Mouse (Mus musculus): ENCODE measurements around the gene Retreg1. TPM values are rescaled to one million over a fixed set of nuclear protein-coding genes. Genes with fewer than 3 reads are reported as not detected.

The Retreg1 gene
- polyA plus RNA-seq (2015; fragmentation: Illumina TruSeq; extraction: RNeasy Lipid Tissue Mini Kit (QIAGEN cat#74804); ENCODE audit: insufficient read depth, low replicate concordance), result 74.6 TPM

DNA sequence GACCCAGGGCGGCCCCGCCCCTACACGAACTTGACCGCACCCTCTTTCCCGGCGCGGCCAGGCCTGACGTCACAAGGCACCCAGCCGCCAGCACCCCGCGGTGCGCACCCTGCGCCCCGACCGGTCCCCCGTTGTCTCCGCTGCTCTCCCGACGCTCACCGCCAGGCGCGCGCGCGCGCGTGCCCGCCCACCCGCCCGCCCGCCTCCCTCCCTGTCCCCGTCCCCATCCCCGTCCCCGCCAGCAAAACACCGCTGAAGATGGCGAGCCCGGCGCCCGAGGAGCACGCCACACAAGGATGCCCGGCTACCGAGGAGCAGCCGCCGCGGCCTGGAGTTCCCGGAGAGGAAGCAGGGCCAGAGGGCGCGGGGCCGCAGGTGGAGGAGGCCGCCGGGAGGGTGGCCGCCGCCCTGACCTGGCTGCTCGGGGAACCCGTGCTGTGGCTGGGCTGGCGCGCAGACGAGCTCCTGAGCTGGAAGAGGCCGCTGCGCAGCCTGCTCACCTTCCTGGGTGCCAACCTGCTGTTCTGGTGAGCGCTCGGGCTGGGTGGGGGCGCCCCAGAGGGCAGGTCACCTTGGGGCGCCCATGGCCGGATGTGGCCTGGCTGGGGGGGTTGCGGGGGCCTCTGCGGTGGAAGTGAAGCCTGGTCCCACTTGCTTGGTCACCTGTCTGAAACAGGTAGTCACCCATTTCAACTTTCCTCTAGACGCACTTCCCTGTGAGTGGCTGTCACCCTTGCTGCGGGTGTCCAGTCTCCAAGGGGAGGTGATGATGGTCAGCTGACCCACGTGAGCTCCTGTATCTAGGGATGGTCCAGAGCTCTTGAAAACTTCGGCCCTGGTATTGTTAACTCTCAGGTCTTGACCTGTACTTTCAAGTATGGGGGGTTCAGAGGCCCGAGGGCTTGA lies at the start of gene Retreg1:
Retreg1 (plus strand) TSS at position 95 of the 906 bp plus-strand sequence.

GRCm38 (mm10) chr15:25984067-25984733 lies 141.2 kb downstream of the Retreg1 start, which contains the start of gene Zfp622:
Gene Zfp622, plus strand, starts transcription at chr15:25984366.

Other genes with a start within 250 kb of the Retreg1 start
- gene Myo10, start 220.7 kb upstream of the Retreg1 start, polyA plus RNA-seq (2015; fragmentation: Illumina TruSeq; extraction: RNeasy Lipid Tissue Mini Kit (QIAGEN cat#74804); ENCODE audit: insufficient read depth, low replicate concordance), result 14.7 TPM
- 55.8 TPM for gene Zfp622, start 141.2 kb downstream of the Retreg1 start, polyA plus RNA-seq (2015; fragmentation: Illumina TruSeq; extraction: RNeasy Lipid Tissue Mini Kit (QIAGEN cat#74804); ENCODE audit: insufficient read depth, low replicate concordance)